Mouse (Mus musculus): Measurements from ENCODE around the gene Fntb. TPM values are rescaled to one million over a fixed set of nuclear protein-coding genes. Genes with fewer than 3 reads are reported as not detected.

The Fntb gene
- polyA plus RNA-seq, 1 experiment from 2014 or later = 41.7 TPM

DNA sequence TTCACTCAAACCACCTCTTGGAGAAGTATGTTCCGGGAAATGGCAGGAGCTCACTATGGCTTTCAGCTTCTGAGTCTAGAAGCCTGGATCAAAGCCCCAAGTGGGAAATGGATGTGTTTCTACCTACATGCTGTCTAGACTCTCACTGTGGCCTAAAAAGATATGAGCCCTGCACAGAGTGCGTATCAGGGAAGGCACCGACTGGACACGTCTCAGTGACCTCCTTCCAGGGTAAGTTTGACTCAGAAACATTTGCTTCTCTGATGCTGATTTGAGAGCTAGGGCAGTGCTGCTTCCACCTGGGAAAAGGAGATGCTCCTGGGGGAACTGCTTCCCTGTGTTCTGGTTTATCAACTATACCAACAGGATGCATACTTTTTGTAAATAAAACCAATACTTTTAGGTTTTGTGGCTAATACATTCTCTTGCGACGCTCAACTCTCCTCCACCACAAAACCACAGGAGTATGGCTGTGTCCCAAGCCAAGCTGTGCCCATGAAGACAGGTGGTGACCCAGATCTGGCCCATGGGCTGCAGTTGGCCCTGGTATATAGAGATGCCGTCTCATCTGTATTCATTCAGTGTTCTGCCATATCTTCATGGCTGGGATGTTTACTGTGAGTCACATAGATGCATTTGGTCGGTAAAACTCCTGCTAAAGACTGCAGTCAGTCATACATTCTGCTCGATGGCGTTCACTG lies 159.7 kb downstream of the Fntb start:
- Histone ChIP-seq H3K27me3 (no peaks in the 10 kb centered on the region), H3K4me1 (replicated peaks) (no peaks in the 10 kb centered on the region), H3K4me2 (no peak overlapping the region), H3K9ac (replicated peaks) (no peak overlapping the region), H3K9me3 (no peaks in the 10 kb centered on the region), H3K27ac (no peak overlapping the region), H3K4me3 (replicated peaks) (no peak overlapping the region), H3K36me3 (peaks cover 16% of the 10 kb centered on the region; the same call in 1 of the 2 replicates)
- WGBS = 92% methylated on average over 10 of the region's 10 CpGs
- ATAC-seq (ENCODE audit: insufficient number of reproducible peaks, insufficient read depth, low FRiP score, low TSS enrichment, low read depth) = no peak

DNA sequence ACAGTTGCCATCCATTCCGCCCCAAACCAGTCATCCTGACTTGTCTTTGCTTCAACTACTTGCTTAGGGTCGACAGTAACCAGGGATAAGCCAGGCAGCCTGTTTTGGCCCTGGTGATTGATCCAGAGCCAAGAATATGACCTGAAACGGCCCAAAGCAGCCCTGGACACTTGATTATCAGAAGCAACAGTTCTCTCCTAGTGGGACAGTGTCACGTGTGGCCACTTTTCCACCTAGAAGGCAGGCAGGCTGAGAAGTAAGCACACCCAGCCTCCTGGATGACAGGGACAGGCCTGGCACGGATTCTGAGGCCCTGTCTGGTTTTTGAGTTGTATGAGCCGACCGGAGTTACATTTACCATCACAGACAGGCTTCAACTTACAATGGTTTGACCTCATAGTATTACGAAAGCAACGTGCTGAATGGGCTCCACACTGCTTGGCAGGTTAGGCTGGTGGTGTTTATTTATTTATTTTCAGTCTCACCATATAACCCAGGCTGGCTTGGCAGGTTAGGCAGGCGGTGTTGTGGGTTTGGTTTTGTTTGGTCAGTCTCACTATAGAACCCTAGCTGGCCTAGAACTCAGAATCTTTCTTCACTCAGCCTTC lies 161.1 kb downstream of the Fntb start:
- no peak overlapping the region for H3K4me2 ChIP-seq
- no peaks in the 10 kb centered on the region for H3K27me3 ChIP-seq
- no peaks in the 10 kb centered on the region for H3K9me3 ChIP-seq
- no peaks in the 10 kb centered on the region for H3K4me1 ChIP-seq (replicated peaks)
- no peak overlapping the region for H3K9ac ChIP-seq (replicated peaks)
- no peak overlapping the region for H3K4me3 ChIP-seq (replicated peaks)
- 82% methylated on average over 10 of the region's 10 CpGs for WGBS
- peaks cover 5% of the 10 kb centered on the region; the same call in 1 of the 2 replicates for H3K36me3 ChIP-seq
- no peak for ATAC-seq (ENCODE audit: insufficient number of reproducible peaks, insufficient read depth, low FRiP score, low TSS enrichment, low read depth)
- H3K27ac ChIP-seq = no peak overlapping the region

DNA sequence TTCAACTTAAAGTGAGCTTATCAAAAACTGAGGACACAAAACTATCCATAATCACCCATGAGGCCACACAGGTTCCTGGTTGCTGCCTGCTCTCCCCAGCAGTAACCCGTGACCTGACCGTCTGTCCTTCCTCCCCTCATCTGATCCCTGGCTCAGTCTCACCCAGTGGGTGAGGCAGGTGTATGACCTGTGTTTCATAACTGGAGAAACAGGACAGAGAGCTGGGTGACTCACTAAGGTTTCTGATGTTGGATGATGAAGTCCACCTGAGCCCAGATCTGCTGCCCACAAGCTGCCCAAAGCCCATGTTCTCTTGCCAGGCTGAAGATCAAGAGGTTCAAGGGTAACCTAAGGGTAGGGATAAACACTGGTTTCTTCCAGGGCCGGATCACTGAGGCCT lies 161.6 kb downstream of the Fntb start:
- WGBS = 72% methylated on average over 3 of the region's 3 CpGs
- Histone ChIP-seq H3K4me2 (no peak overlapping the region), H3K4me1 (replicated peaks) (no peaks in the 10 kb centered on the region), H3K9ac (replicated peaks) (no peak overlapping the region), H3K27ac (no peak overlapping the region), H3K27me3 (no peaks in the 10 kb centered on the region), H3K36me3 (peaks cover 1% of the 10 kb centered on the region; the same call in 1 of the 2 replicates), H3K4me3 (replicated peaks) (no peak overlapping the region), H3K9me3 (no peaks in the 10 kb centered on the region)
- no peak for ATAC-seq (ENCODE audit: insufficient number of reproducible peaks, insufficient read depth, low FRiP score, low TSS enrichment, low read depth)

DNA sequence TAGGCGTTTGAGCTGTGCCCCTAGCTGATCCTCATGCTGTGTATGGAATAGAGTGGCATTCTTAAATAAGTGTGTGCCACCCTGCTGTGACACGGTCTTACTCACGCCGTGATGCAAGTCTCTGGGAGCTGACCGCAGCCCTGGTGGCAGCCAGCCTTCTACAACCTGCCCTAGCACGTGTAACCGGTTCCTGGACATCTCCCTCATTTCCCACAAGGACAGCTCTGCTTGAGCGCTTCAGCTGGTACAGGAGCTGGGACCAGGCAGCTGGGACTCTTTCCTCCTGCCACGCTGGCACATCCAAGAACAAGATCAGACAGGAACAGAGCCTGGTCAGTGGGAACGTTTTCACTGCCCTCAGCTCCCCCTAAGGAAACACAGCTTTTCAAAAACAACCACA lies 162.2 kb downstream of the Fntb start:
- Histone ChIP-seq H3K27me3 (no peaks in the 10 kb centered on the region), H3K4me2 (no peak overlapping the region), H3K27ac (no peak overlapping the region), H3K4me3 (replicated peaks) (no peak overlapping the region), H3K9ac (replicated peaks) (no peak overlapping the region), H3K4me1 (replicated peaks) (no peaks in the 10 kb centered on the region), H3K9me3 (no peaks in the 10 kb centered on the region), H3K36me3 (no peaks in the 10 kb centered on the region)
- WGBS = 64% methylated on average over 10 of the region's 10 CpGs
- ATAC-seq (ENCODE audit: insufficient number of reproducible peaks, insufficient read depth, low FRiP score, low TSS enrichment, low read depth) = no peak

DNA sequence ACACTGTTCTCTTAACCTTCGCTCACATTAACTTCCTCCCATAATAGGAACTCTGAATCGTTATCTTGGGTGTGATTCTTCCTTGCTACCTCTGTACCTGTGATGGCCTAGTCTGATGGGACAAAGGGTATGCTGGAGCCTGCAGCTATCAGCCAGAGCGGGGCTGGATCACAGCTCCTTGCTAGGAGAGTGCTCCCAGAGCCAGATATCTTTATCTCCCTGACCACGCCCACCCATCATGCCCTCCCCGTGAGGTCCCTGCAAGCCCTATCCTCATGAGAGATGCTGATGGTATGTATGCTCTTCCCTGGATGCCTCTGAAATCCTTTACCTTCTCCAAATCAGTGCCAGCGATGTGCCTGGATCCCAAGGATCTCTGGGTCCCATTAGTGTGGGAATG lies 164.8 kb downstream of the Fntb start:
- ATAC-seq (ENCODE audit: insufficient number of reproducible peaks, insufficient read depth, low FRiP score, low TSS enrichment, low read depth) = no peak
- Histone ChIP-seq H3K4me3 (replicated peaks) (no peak overlapping the region), H3K9ac (replicated peaks) (no peak overlapping the region), H3K27ac (no peak overlapping the region), H3K9me3 (no peaks in the 10 kb centered on the region), H3K4me2 (no peak overlapping the region), H3K36me3 (peaks cover 8% of the 10 kb centered on the region; the same call in 1 of the 2 replicates), H3K27me3 (no peaks in the 10 kb centered on the region), H3K4me1 (replicated peaks) (no peaks in the 10 kb centered on the region)
- WGBS = 63% methylated on average over 6 of the region's 6 CpGs

DNA sequence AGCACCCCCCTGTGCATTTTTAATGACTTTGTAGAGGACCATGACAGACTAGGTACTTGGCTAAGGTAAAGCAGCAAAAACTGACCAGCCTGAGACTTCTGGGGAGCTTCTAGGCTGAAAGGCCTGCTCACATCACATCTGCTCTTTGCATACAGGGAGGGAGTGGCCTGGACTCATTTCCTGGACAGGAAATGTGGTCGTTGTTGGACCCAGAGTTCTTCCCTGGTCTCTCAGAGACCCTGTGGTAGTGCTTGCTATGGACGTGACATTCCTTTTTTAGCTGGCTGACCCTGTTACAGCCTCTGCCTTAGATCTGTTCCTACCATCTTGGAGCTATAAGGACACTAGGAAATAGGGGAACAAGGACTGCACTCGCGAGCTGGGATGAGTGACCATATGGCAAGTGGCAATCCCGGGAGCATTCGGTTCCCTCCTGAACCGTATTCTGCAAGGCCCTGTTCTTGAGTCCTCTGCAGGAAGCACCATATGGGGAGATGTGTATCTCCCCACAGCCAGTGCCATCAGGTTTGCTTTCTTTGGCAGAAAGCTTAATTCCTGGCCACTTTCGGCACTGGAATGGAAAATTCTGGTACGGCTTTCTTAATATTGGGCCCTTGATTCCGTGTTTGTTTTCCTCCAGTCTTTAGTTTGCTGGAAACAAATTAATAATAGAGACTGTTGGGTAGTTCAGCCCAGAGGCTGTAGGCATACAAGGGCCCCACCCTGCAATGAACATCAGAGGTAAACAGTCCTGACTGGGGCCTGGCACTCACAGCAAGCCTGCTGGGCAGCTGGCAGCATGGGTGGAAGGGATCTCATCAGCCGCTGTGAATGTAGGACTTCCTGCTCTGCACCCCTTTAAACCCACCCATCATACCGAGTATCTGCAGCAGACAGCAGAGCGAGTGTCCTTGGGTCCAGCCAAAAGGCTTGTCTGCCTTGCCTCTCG lies 166.6 kb downstream of the Fntb start:
- Histone ChIP-seq H3K36me3 (peaks cover 25% of the 10 kb centered on the region), H3K9ac (replicated peaks) (no peak overlapping the region), H3K4me3 (replicated peaks) (no peak overlapping the region), H3K27me3 (no peaks in the 10 kb centered on the region), H3K4me2 (no peak overlapping the region), H3K27ac (no peak overlapping the region), H3K4me1 (replicated peaks) (no peaks in the 10 kb centered on the region), H3K9me3 (no peaks in the 10 kb centered on the region)
- WGBS = 69% methylated on average over 14 of the region's 14 CpGs
- no peak for ATAC-seq (ENCODE audit: insufficient number of reproducible peaks, insufficient read depth, low FRiP score, low TSS enrichment, low read depth)

DNA sequence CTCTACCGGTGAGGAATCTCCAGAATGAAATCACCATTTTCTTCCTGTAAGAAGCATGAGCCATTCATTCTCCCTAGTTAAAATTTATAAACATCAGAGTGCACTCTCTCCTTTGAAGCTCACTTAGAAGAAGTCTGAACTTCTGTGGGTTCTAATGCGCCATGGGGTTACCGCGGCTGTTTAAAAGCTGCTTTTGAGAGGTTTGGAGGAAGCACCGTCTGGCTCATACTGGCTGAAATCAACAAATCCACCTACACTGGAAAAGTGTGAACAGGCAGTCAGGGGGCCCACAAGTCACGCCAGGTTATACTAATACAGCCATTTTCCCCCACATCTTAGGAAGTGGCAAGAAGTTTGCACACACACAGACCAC lies 167.3 kb downstream of the Fntb start:
- Histone ChIP-seq H3K36me3 (peaks cover 30% of the 10 kb centered on the region), H3K9ac (replicated peaks) (no peak overlapping the region), H3K27ac (no peak overlapping the region), H3K4me1 (replicated peaks) (no peaks in the 10 kb centered on the region), H3K27me3 (no peaks in the 10 kb centered on the region), H3K4me2 (no peak overlapping the region), H3K9me3 (no peaks in the 10 kb centered on the region), H3K4me3 (replicated peaks) (no peak overlapping the region)
- WGBS = 79% methylated on average over 6 of the region's 6 CpGs
- ATAC-seq (ENCODE audit: insufficient number of reproducible peaks, insufficient read depth, low FRiP score, low TSS enrichment, low read depth) = no peak

DNA sequence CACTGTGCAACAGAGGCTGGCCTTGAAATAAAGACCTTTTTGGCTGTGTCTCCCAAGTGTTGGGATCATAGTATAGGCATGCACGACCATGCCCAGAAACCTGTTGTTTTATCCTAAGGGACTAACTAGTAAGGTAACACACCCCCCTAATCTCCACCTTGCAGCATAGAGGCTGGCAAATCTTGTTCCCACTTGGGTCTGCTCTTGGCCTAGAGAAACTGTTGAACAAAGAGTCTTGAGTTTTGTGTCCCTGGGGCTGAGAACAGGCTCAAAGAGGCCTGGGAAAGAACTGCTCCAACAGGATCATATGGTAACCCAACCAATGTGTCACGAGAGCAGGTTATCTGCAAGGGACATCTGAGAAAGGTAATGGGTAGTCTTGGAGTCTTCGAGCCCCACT lies 169.0 kb downstream of the Fntb start:
- WGBS = 93% methylated on average over 3 of the region's 3 CpGs
- no peak for ATAC-seq (ENCODE audit: insufficient number of reproducible peaks, insufficient read depth, low FRiP score, low TSS enrichment, low read depth)
- H3K36me3 ChIP-seq = peaks cover 47% of the 10 kb centered on the region

DNA sequence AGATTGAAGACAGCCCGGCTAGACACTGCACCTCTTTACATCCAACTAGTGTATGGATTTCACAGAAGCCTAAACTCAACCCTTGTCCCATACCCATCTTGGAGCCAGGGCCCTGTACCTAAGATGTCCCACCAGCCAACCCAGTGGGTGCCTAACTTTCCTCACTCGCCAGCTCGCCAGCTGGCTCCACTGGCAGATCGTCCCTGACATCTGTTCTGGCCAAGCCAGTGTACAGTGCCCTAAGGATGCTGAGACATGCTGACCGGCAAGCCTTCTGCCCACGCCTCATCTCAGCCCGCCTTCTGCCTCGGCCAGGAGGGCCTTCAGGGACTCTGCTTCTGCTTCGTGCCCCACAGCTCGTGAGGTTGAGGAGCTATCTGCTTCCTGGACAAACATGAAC lies 170.8 kb downstream of the Fntb start:
- Histone ChIP-seq H3K36me3 (peaks cover 65% of the 10 kb centered on the region), H3K9ac (replicated peaks) (no peak overlapping the region), H3K4me3 (replicated peaks) (no peak overlapping the region), H3K9me3 (no peaks in the 10 kb centered on the region), H3K4me1 (replicated peaks) (no peaks in the 10 kb centered on the region), H3K4me2 (no peak overlapping the region), H3K27me3 (no peaks in the 10 kb centered on the region), H3K27ac (no peak overlapping the region)
- no peak for ATAC-seq (ENCODE audit: insufficient number of reproducible peaks, insufficient read depth, low FRiP score, low TSS enrichment, low read depth)
- WGBS = 93% methylated on average over 10 of the region's 10 CpGs

More for the DNA sequence above, 169.0 kb downstream of the Fntb start:
- no peak overlapping the region for H3K4me2 ChIP-seq
- H3K27ac ChIP-seq = no peak overlapping the region
- H3K4me3 ChIP-seq (replicated peaks) = no peak overlapping the region
- H3K4me1 ChIP-seq (replicated peaks) = no peaks in the 10 kb centered on the region
- no peaks in the 10 kb centered on the region for H3K27me3 ChIP-seq
- H3K9me3 ChIP-seq = no peaks in the 10 kb centered on the region
- H3K9ac ChIP-seq (replicated peaks) = no peak overlapping the region

DNA sequence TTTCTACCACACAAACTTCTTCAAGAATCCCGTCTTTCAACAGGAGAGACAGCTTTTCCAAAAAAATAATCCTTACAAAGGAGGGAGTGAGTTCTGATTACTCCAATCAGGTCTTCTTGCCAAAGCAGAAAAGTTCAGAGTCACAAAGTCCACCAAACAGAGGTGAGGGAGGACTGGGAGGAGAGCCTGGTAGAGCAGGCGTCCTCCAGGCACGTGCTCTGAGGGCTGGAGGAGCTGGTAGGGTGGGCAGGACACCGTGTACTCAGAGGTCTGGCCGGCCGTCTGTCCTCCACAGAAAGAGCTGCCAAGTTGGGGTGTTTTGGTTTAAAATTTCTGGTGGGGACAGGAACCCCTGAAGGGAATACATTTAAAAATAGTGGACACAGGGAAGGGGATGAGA lies 172.6 kb downstream of the Fntb start:
- Histone ChIP-seq H3K9ac (replicated peaks) (no peak overlapping the region), H3K36me3 (peaks cover 82% of the 10 kb centered on the region), H3K9me3 (no peaks in the 10 kb centered on the region), H3K27me3 (no peaks in the 10 kb centered on the region), H3K4me3 (replicated peaks) (no peak overlapping the region), H3K4me1 (replicated peaks) (0 out of 2 replicates have a peak, but pooled peaks cover 3% of the 10 kb centered on the region), H3K27ac (no peak overlapping the region), H3K4me2 (no peak overlapping the region)
- WGBS = 90% methylated on average over 6 of the region's 6 CpGs
- no peak for ATAC-seq (ENCODE audit: insufficient number of reproducible peaks, insufficient read depth, low FRiP score, low TSS enrichment, low read depth)

DNA sequence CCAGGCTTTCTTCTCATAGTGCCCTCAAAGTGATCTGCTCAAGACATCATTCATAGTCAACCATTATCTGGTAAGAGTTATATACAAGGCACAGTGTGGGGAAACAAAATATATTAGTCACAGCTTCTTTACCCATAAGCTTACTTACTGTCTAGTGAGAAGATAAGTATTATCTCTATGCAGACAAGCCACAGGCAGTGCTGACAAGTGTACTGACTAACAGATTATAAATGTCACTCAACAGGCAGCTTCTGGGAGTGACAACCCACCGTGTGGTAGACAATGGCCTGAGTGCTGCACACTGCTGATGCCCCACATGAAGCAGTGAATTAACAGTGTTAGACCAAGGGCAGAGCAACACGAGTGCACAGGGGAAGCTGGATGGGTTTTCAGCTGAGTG lies 176.1 kb downstream of the Fntb start:
- Histone ChIP-seq H3K4me1 (replicated peaks) (0 out of 2 replicates have a peak, but pooled peaks cover 3% of the 10 kb centered on the region), H3K4me2 (no peak overlapping the region), H3K9me3 (no peaks in the 10 kb centered on the region), H3K27me3 (no peaks in the 10 kb centered on the region), H3K27ac (no peak overlapping the region), H3K4me3 (replicated peaks) (no peak overlapping the region), H3K36me3 (peaks cover 97% of the 10 kb centered on the region), H3K9ac (replicated peaks) (no peak overlapping the region)
- 77% methylated on average over 2 of the region's 2 CpGs for WGBS
- no peak for ATAC-seq (ENCODE audit: insufficient number of reproducible peaks, insufficient read depth, low FRiP score, low TSS enrichment, low read depth)
